Mouse (Mus musculus) gastrocnemius, postnatal 36 days (tissue): ENCODE results near the gene H2-DMb2. TPM values are rescaled to one million over a fixed set of nuclear protein-coding genes. Genes with fewer than 3 reads are reported as not detected.

Source experiments
- DNase-seq, 2 experiments: peaks; one replicate each; pipeline ENCODE4 v3.0.0; 2022
- intact Hi-C: fragments of 180-260 bp; cut with DNase I; formaldehyde crosslinking; loops from one replicate; pipeline ENCODE4 v1.15.1; 2025
- long read RNA-seq, 2 experiments: library from polyadenylated mRNA; stranded (forward); transcript quantifications; one replicate each; pipeline ENCODE4 v2.0.0; 2021
- total RNA-seq, 2 experiments: library from RNA; stranded (reverse); gene quantifications; 2 replicates each; pipeline ENCODE4 v1.2.3; 2021

The H2-DMb2 gene
- total RNA-seq: under 1 TPM; 0.35 to 0.48 TPM
- long read RNA-seq, experiment 1: 0 reads
- long read RNA-seq, experiment 2: 0 reads

DNA sequence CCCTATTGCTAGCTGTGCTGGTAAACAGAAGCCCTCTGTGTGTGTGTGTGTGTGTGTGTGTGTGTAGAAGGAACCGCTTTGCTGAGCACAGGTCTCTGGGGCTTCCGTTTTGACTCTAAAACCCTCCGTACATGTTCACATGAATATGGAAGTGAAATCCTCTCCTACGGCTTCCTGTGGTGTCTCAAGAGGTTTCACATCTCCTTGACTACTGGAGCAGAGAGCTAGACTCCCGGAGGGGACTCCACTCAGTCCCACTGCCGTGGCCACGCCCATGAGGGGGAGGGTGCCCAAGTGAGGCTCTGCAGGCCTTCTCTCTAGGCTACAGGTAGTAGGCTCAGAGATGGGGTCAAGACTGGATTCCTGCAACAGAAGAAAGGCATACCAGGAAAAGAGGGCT is at the start of gene H2-DMb2:
Gene H2-DMb2 (plus strand): TSS at position 275 of the 400 bp plus-strand sequence.
- intact Hi-C loops: no loop called here
- DNase-seq: peak in 1 of 2 experiments; percentile 38

DNA sequence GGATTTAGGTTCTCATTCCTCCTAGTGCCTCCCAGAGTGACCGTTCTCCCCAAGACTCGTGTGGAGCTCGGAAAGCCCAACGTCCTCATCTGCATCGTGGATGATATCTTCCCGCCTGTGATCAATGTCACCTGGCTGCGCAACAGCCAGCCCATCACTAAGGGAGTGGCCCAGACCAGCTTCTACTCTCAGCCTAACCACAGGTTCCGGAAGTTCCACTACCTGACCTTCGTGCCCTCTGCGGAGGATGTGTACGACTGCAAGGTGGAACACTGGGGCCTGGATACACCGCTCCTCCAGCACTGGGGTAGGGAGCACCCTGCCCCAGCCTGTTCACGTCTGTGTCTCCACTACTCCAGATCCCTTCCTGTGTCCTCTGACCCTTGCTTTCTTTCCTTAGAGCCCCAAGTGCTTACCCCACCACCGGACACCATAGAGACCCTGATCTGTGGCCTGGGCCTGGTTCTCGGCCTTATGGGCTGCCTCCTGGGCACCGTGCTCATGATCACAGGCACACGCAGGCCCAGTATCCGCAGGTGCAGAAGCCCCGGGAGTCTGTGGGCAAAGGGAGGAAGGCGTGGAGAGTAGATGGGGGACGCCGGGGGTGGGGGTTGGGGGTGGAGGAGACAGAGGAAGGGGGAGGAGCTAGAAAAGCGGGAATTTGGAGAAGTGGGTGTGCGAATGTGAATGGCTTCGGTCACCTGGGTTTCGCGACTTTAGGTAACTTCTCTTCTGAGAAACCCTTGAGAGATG is 48.6 kb upstream of the H2-DMb2 start:
- DNase-seq: no peak
- intact Hi-C loops: no loop called here

DNA sequence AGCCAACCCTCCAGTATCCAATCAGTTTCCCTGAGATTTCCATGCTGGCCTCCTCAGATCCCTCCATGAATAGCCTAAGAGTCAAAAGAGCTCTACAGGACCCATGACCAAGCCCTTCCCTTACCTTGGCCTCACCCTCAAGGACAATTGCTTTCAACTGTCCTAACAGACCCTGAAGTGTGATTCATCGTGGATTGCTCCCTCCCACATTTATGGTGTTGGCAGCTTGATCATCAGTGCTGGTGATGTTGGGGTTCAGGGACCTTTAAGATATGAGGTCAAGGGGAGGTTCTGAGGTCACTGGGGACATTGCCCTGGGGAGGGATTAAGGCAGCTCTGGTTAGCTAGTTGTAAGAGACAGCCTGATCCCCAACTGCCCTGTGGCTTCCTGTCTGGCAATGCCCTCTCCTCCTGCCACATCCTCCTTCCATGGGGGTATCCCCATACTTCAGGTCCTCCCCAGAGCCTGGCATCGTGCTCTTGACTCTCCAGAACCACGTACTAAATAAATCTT is 46.6 kb upstream of the H2-DMb2 start:
- no peak for DNase-seq
- intact Hi-C loops: no loop called here

DNA sequence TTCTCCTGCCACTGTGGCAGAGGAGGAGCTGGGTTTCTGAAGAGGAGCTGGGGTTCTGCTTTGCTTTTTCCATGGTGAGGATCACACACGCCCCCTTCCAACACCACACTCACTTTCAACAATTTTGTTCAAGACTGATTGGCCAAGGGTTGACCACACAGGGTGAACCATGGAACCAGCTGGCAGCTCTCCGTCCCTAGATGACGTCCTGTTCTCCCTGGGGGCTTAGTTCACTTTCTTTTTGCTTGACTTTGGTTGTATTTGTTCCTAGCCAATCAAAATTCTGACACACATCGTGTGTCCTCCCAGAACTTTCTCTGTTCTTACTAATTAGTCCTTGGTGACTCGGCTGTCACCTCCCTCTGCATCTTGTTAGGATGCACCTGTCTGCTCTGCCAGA is 45.8 kb upstream of the H2-DMb2 start:
- intact Hi-C loops: no loop called here
- no peak for DNase-seq

DNA sequence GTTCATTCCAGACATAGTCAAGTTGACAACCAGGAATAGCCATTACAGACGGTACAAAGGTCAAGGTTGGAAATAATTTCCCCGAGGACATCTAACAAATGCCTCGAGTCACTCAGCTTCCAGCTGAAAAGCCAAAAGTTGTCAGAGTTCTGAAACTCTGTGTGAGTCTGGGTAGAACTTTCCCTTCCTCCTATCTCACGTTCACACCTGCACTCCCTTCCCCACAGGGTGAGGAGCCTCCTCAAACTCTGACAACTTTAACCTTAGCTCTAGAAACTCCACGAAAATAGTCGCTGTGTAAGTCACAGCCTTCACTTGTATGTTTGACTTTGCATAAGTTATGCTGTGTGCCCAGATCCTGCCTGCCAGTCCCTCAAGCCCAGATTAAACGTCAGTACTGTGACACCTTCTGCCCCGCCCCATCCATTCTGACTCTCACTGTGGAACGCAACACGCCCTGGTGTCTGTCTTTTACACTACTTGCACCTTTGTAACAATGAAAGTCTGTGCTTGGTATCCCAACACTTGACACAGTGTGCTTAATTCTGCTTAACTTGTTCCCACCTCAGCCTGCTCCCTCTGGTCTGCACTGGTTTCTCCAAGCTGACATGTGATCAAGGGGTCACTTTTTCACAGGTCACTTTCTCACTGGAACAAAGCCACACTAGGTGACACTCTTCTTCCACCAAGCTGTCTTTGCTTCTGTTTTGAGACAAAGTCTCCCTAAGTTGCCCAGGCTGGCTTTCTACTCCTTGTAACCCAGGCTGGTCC is 44.2 kb upstream of the H2-DMb2 start:
- intact Hi-C loops: no loop called here
- DNase-seq: no peak

DNA sequence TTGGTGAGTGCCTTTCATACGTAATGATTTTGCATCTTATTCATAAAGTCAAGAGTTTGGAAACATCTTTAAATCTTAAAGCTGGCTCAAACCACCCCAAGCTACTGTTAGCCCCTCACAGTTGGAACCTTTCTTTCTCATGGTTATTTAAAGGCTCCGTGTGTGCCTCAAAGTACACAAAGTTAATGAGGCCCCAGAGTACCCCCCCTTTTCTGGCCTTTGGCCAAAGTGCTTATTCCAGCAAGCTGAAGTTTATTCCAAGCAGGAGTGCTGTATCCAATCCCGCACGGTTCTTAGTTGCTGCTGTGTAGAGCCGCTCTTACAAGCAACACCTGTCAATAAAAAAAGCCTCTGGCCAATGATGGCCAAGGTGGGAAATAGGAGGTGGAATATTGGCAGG is 43.6 kb upstream of the H2-DMb2 start:
- DNase-seq: no peak
- intact Hi-C loops: no loop called here

DNA sequence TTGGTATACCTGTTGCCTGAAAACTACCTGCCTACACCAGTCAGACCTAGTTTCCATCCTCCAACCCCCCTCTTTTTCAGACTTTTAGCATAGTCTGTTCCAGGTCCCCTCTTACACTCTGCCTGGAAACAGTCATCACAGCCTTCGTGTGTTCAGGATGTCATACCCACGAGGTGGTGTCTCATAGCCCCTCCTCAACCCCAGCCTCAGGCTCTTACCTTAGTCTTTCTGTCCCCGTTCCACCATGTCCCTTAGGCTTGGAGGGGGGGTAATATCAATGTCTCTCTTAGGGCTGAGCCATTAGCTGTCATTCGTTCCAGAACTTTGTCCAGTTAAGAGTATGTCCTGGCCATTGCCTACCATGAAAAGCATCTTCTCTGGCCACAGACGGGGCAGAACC is 41.9 kb upstream of the H2-DMb2 start:
- intact Hi-C loops: loop anchor here (5.0 kb wide), 1 partner anchor 66 kb away; no protein-coding TSS in a partner anchor
- no peak for DNase-seq

DNA sequence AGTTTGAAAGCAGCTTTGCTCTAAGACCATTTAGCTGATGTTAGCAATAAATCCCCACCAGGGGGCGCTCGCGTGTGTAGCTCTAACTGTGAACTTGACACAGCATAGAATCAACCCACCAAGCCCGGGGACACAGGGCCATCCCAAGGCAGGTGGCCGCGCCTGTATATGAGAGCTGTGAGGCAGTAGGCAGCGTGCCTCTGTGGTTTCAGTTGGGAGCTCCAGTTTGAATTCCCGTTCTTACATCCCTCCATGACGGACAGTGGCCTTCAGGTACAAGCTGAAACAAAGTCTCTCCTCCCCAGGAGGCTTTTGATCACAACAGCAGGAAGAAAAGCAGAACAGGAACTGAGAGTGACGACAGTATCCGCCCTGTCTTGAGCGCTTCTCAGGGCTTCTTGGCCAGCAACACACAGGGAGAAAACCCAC is 41.5 kb upstream of the H2-DMb2 start:
- intact Hi-C loops: loop anchor here (5.0 kb wide), 1 partner anchor 66 kb away; no protein-coding TSS in a partner anchor
- DNase-seq: peak; percentile 90 to 94

DNA sequence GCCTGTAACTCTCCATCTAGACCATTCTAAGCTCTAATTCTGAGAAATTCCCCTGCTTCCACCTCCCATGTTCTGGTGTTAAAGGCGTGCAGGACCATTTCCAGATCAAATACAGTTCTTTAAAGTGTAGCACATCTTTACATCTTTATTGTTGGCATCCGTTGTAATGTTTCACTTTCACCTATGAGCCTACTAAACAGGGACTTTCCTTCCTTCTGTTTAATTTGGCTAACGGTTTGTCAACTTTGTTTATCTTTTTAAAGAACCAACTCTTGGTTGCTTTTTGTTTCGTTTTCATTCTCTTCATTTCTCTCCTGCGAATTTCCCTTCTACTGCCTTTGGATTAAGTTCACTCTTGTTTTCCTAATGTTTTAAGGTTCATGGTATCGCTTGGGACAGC is 40.3 kb upstream of the H2-DMb2 start:
- intact Hi-C loops: loop anchor here (5.0 kb wide), 1 partner anchor 64 kb away; no protein-coding TSS in a partner anchor
- DNase-seq: no peak

DNA sequence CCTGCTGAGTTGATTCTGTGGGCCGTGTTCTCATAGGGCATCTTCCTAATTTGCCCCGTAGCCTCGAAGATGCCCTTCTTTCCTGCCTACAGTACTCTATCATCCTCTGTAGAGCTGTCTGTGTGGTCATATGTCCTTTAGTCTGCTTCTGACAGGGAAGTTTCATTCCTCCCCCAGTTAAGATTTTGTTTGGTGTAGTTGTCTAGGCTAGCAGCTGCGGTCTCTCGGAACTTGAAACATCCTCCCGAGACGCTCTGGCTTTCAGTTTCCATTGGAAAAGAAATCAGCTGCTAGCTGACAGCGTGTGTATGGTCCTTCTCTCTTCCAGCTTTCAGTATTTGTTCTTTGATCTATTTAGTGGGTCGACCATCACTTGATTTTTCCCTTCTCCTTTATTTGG is 38.3 kb upstream of the H2-DMb2 start:
- intact Hi-C loops: loop anchor here (5.0 kb wide), 1 partner anchor 62 kb away; no protein-coding TSS in a partner anchor

DNA sequence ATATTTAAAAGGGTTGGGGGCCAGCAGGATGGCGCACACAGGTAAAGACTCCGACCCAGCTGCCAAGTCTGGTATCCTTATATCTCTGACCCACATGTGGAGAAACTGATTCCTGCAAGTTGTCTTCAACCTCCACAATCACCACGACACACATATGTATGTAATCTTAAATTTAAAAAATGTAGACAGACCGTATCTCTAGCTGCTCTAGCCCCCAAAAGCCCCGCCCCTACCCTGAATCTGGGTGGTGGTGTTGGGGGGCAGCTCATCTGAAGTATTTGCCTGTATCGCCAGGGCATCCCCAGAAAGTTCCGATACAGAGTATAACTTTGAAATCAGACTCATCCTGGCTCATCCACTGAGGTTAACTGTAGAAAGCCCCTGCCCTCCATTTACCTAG is 36.6 kb upstream of the H2-DMb2 start:
- intact Hi-C loops: no loop called here
- no peak for DNase-seq

More for the DNA sequence above, 38.3 kb upstream of the H2-DMb2 start:
- no peak for DNase-seq

DNA sequence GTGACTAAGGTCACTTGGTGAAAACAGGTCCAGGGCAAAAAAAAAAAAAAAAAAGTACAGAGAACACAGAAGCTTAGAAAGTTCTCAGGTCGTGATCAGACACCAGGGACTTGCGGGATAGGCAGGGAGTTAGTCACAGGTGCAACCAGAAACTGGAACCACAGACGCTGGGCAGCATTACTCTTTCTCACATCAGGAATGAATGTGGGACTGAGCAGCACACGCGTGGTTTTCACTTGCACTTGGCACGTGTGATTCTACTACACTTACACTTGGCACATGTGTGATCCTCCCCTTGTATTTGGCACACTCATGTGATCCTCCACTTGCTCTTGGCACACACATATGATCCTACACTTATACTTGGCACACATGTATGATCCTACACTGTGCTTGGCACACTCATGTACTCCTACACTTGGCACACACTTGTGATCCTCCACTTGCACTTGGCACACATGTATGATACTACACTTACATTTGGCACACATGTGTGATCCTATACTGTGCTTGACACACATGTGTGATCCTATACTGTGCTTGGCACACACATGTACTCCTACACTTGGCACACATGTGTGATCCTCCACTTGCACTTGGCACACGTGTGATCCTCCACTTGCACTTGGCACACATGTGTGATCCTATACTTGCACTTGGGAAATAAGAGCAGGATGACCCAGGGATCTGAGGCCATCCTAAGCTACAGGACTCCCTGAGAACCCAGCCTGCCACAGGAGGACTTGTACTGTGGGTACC is 35.8 kb upstream of the H2-DMb2 start:
- no peak for DNase-seq
- intact Hi-C loops: no loop called here

DNA sequence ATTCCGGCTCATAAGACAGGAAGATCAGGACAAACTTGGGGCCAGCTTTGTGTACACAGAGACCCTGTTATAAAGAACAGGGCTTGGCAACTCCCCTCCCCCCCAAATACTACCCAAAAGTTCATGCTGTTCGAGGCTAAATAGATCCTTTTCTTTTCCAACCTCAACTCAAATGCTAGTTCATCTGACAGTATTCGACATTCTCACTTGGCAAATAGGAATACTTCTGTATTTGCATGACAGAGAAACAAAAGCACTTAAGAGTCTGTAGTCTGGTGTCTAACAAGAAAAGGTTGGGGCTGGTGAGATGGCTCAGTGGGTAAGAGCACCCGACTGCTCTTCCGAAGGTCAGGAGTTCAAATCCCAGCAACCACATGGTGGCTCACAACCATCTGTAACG is 34.6 kb upstream of the H2-DMb2 start:
- no peak for DNase-seq
- intact Hi-C loops: no loop called here

DNA sequence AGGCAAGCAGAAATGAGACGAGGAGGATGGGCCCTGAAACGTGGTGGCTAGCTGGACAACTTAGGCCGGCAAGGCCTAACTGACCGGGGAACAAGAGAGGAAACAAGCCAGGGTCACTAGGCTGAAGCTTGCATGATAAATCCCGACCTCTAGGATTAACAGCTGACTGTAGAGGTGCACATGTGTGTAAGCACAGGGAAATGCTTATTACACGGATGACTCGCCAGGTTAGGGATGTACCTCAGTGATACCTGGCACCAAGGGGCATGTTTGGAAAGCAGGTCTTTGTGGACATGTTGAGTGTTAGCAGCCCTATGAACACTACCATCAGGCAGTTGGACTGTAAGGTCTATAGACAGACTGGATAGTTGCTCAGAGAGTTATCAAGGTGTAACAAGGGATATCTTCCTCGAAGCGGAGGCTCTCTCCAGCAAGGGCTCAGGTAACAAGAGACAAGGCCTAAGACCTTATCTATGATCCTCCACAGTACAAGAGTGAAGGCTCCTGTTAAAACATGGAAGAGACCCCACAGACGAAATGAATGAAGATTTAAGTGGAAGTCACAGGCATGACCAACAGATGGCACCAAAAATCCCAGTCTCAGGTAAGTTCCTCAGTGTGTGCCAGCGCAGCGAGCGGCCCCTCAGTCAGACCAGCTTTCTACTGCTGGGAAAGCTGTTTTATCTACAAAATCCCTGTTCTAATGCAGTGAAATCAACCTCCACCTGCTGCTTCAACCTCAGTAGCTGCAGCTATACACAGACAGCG is 33.9 kb upstream of the H2-DMb2 start:
- no peak for DNase-seq
- intact Hi-C loops: no loop called here

DNA sequence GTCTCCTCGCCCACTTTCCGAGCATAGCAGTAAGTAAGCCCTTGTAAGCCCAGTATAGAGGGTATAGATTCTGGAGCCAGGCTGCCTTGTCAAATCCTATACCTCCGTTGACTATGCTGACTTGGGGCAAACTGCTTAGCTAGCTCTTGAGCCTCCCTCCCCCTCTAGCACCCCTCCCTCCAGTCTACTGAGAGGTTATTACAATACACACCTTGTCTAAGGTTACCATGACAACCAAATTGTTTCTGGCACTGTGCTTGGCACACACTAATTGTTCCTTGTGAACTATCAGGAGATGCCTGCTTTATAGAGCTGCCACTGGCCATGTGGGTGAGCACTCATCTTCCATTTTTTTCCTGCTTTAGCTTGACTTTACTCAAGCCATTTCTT is 33.3 kb upstream of the H2-DMb2 start:
- no peak for DNase-seq
- intact Hi-C loops: loop anchor here (5.0 to 10.0 kb wide), 3 partner anchors 72 to 1135 kb away; partner anchors contain the start of genes Col11a2 and Ddx39b

DNA sequence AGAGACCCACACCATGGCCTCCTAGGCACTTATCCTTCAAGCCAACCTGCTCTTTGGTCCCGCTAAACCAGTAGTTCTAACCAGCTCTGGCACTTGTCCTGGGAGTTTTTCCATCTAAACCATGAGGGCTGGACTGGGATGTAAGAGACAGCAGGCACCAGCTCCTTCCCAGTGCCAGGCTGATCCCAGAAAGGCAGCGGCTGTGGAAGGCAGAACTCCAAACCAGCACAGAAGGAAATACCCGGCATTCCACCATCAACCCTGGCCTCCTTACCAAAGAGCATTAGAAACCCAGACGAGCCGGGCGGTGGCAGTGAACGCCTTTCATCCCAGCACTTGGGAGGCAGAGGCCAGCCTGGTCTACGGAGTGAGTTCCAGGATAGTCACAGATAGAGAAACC is 32.8 kb upstream of the H2-DMb2 start:
- intact Hi-C loops: loop anchor here (5.0 to 10.0 kb wide), 3 partner anchors 73 to 1134 kb away; partner anchors contain the start of genes Col11a2 and Ddx39b
- no peak for DNase-seq

DNA sequence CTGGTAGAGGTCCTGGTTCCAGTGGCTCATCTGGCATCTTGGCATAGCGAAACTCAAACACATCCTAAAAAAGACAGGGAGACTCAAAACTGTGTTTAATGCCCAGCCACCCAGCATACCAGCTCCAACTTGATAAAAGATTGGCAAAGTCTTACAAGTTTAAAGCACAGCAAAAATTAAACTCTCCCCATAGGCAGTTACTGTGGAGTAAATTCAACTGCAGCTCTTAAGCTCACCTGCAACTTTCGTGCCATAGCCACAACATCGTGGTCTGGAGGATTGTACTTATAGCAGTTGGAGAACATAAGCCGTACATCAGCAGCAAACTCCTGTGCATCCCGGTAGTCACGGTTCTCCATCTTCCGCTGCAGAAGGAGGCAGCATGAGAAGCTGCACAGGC is 29.0 kb upstream of the H2-DMb2 start:
- DNase-seq: no peak
- intact Hi-C loops: loop anchor here (5.0 to 10.0 kb wide), 3 partner anchors 77 to 1131 kb away; partner anchors contain the start of genes Col11a2 and Ddx39b

DNA sequence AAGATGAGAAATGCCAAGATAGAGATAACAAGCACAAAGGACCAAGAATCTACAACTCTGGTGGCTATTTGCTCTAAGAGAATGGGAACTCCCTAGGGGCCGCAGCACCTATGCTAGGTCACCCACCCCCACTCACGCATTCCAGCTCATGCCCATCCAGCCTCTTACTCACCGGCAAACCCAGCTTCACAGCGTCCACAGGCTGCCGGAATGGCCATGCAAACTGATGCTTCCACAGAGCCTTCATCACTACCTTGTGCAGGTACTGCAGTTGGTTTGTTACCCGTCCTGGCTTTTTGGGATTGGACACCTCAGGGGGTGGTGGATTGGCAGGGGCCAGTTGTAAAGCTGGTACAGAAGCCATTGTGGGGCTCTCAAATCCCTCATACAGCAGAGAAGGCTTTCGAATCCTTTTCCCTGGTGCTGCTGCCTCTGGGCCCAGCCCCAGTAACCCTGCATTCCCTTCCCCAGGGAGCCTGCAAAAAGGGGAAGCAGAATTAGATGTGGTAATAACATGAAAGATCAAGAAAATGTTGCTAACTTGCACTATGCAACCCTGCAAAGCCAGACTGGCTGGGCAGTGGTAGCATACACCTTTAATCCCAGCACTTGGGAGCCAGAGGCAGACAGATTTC is 26.3 kb upstream of the H2-DMb2 start:
- intact Hi-C loops: loop anchor here (10.0 kb wide), 2 partner anchors 1038 to 1128 kb away; partner anchors contain the start of gene Ddx39b
- DNase-seq: no peak
